Mouse (Mus musculus): Measurements from ENCODE around the gene Tbc1d7. TPM values are rescaled to one million over a fixed set of nuclear protein-coding genes. Genes with fewer than 3 reads are reported as not detected.

The Tbc1d7 gene
- total RNA-seq (2017): 6.8 and 7.1 TPM in 2 replicates

- peak; percentile 96 for ATAC-seq (ENCODE audit: extremely low read depth, insufficient number of reproducible peaks, low FRiP score, poor library complexity, severe bottlenecking)
Observed at GRCm38 (mm10) chr13:43171020-43171710, at the start of gene Tbc1d7. Gene Tbc1d7, minus strand, starts transcription at chr13:43171501.

DNA sequence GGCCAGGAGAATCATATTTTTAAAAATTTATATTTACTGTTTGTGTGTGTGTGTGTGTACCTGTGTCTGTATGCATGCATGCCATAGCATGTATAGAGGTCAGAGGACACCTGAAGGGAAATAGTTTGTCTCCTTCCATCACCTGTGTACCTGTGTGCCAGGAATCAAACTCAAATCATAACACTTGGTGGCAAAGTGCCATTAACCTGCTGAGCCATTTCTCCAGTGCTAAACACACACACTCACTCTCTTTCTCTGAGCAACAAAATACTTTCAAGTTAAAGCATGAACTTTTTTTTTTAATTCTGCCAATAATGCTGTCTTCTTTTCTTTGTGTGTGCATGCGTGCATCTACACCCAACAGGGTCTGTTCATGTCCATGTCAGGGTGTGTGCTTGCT lies 49.3 kb upstream of the Tbc1d7 start:
- ATAC-seq (ENCODE audit: extremely low read depth, insufficient number of reproducible peaks, low FRiP score, poor library complexity, severe bottlenecking): no peak

DNA sequence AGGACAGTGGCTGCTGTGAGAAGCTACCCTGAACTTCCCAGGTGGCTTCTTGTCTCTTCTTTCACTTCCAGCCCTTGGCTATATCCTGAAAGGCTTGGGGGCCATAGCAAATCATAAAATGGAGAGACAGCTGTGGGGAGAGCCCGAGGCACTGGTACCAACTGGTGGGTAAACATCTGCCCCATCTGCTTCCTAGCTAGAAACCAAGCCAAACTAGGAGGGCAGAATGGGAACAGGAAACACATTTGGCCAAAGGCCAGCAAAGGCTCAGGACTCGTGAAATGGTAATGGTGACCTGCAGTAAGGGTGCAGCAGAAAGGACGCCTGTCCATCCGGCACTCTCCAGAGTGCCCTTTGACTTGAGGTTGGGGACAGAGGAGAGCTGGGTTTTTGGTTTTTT lies 47.5 kb upstream of the Tbc1d7 start:
- ATAC-seq (ENCODE audit: extremely low read depth, insufficient number of reproducible peaks, low FRiP score, poor library complexity, severe bottlenecking): no peak

GRCm38 (mm10) chr13:43218284-43218683 lies 47.0 kb upstream of the Tbc1d7 start:
- no peak for ATAC-seq (ENCODE audit: extremely low read depth, insufficient number of reproducible peaks, low FRiP score, poor library complexity, severe bottlenecking)

DNA sequence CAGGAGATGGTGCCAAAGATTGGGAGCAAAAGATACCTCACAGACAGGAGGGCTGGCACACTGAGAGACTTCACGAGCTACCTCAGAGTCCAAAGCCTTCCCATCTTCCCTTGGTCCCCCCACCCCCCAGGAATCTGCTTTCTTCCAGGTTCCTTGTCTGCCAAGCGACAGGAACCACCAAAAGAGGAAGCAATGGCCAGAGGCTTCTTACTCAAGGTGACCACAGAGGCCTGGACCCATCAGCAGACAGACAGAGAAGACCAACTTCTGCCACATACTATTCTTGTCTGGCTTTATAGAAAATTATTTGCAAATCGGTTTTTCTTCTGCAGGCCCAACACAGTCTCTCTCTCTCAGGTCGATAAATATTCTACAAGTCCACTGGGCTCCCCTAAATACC lies 46.4 kb upstream of the Tbc1d7 start:
- peak; percentile 54 for ATAC-seq (ENCODE audit: extremely low read depth, insufficient number of reproducible peaks, low FRiP score, poor library complexity, severe bottlenecking)

GRCm38 (mm10) chr13:43217059-43217458 lies 45.8 kb upstream of the Tbc1d7 start:
- ATAC-seq (ENCODE audit: extremely low read depth, insufficient number of reproducible peaks, low FRiP score, poor library complexity, severe bottlenecking): no peak

GRCm38 (mm10) chr13:43215994-43216706 lies 44.8 kb upstream of the Tbc1d7 start:
- ATAC-seq (ENCODE audit: extremely low read depth, insufficient number of reproducible peaks, low FRiP score, poor library complexity, severe bottlenecking): no peak

- peak; percentile 30 for ATAC-seq (ENCODE audit: extremely low read depth, insufficient number of reproducible peaks, low FRiP score, poor library complexity, severe bottlenecking)
Observed at GRCm38 (mm10) chr13:43215144-43215993, 44.1 kb upstream of the Tbc1d7 start.

DNA sequence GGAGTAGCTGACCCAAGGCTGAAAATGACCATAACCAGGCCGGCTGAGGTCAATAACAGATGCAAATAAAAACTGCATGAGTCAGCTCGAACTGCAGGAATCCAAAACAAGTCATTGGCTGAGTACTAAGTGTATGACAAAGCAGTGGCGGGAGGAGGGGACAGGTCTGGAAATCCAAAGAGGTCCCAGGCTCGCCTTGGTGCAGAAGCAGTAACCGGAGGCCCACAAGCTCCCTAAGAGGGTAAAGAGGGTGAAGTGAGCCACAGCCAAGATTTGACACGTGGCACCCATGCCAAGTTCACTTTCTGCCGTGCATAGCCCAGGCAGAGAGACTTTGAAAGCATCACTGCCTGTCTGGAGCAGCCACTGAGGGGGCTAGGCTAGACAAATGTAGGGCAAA lies 41.0 kb upstream of the Tbc1d7 start:
- ATAC-seq (ENCODE audit: extremely low read depth, insufficient number of reproducible peaks, low FRiP score, poor library complexity, severe bottlenecking): no peak

- no peak for ATAC-seq (ENCODE audit: extremely low read depth, insufficient number of reproducible peaks, low FRiP score, poor library complexity, severe bottlenecking)
Observed at GRCm38 (mm10) chr13:43210956-43211355, 39.7 kb upstream of the Tbc1d7 start.

DNA sequence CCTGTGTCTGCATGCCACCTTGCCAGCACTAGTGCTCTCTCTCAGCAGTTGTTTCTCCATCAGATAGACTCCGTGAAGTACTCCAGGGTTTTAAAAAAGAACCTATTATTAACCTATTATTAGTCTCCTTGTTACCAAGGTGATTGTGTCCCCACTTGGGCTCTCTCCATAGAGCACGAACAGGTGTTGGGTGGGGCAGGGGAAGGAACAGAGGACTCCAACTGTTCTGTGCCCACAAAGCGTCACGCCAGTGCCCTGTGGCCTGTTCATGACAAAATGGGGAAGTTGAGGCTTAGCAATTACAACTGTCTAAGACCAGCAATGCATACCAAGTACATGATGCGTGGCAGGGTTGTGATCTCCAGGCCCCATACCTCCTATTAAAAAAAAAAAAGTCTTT lies 38.3 kb upstream of the Tbc1d7 start:
- ATAC-seq (ENCODE audit: extremely low read depth, insufficient number of reproducible peaks, low FRiP score, poor library complexity, severe bottlenecking): peak; percentile 81

DNA sequence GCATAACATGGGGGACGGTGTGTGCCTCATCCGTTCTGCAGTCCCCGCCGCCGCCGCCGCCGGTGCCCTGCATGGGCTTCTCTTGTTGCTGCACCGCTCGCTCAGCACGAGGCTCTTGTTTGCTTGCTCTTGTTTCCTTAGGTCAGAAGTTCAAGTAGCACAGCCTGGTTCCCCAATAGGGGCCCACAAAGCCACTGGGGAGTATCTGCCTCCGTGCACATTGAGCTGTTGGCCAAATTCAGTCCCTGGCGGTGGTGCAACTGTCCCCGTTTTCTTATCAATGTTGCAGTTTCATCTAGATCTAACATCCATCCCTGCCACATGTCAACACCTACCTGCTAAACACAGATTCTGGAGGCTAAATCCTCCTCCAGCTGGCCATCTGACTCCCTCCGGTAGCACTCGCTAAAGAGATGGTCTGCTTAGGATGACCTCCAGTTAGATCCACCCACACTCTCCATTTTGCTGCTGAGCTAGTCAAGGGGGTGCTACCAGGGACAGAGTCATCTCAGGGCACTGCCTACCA lies 37.7 kb upstream of the Tbc1d7 start:
- ATAC-seq (ENCODE audit: extremely low read depth, insufficient number of reproducible peaks, low FRiP score, poor library complexity, severe bottlenecking): peak; percentile 39

DNA sequence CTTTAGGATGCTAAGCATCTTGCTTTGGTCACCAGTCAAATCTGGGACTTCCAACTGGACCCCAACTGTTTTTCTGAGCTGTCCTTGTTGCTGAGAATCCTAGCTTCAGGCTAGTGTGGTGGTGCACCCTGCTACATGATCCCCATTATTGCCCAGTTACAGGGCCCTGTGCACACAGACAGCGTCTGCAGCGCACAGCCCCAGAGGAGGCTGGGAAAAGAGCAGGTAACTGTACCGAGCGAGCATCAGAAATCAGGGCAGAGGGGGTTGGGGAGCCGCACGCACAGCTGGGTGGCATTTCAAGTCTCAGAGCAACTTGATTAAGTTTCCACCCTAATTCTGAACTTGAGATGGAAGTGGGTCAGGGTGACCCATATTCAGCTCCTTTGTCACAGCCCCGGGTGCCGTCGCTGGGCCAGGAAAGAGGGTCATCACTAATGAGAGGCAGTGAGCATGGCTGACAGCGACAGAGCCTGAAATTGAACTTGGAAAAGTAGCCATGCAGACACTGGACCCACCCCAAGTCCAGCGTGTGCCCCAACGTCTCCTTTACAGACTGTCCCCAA lies 34.9 kb upstream of the Tbc1d7 start:
- no peak for ATAC-seq (ENCODE audit: extremely low read depth, insufficient number of reproducible peaks, low FRiP score, poor library complexity, severe bottlenecking)

DNA sequence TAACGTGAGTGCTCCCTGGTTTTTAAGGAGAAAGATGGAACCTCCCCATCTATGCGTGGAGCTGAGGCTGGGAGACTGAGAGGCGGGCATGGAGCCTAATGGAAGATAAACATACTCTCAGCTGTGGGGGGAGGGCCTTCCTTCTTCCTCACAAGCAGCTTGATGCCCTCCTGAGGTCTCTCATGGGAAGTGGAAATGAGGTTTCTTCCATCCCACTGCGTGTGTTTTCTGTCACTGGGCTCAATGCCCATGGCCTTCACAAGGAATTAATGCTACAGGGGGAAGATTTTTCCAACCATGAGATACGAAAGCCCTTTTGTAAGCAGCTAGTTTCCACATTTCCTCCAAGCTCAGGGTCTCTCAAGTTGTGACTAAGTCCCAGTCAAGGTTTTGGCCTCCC lies 32.3 kb upstream of the Tbc1d7 start:
- no peak for ATAC-seq (ENCODE audit: extremely low read depth, insufficient number of reproducible peaks, low FRiP score, poor library complexity, severe bottlenecking)

- ATAC-seq (ENCODE audit: extremely low read depth, insufficient number of reproducible peaks, low FRiP score, poor library complexity, severe bottlenecking): no peak
Observed at GRCm38 (mm10) chr13:43203234-43203633, 31.9 kb upstream of the Tbc1d7 start.

DNA sequence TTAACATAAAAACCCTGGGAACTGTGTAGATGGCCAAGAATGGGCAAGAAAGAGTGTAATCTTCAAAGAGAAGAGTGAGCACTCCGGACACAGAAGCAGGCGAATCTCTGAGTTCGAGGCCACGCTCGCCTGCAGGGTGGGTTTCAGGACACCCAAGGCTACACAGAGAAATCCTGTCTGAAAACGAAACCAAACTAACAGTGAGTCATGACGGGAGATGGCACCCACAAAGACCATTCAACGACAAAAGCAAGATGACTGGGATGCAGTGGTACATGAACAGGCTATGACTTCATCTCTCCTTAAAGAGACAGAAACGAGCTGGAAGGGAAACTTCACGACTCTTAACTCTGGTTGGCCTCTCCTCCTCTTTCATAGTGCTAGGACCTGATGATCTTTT lies 31.1 kb upstream of the Tbc1d7 start:
- ATAC-seq (ENCODE audit: extremely low read depth, insufficient number of reproducible peaks, low FRiP score, poor library complexity, severe bottlenecking): no peak

GRCm38 (mm10) chr13:43201033-43201432 lies 29.7 kb upstream of the Tbc1d7 start:
- no peak for ATAC-seq (ENCODE audit: extremely low read depth, insufficient number of reproducible peaks, low FRiP score, poor library complexity, severe bottlenecking)

GRCm38 (mm10) chr13:43200473-43200872 lies 29.2 kb upstream of the Tbc1d7 start:
- peak; percentile 4; the same call in 1 of the 2 replicates for ATAC-seq (ENCODE audit: extremely low read depth, insufficient number of reproducible peaks, low FRiP score, poor library complexity, severe bottlenecking)

- peak; percentile 53; the same call in 1 of the 2 replicates for ATAC-seq (ENCODE audit: extremely low read depth, insufficient number of reproducible peaks, low FRiP score, poor library complexity, severe bottlenecking)
Observed at GRCm38 (mm10) chr13:43199749-43200148, 28.4 kb upstream of the Tbc1d7 start.

Measured in neutrophil, adult 5-6 weeks (primary cell).